Mouse (Mus musculus) stomach, postnatal 0 days (tissue): Measurements from ENCODE around the gene Als2cr12. TPM values are rescaled to one million over a fixed set of nuclear protein-coding genes. Genes with fewer than 3 reads are reported as not detected.

Experiments
- ATAC-seq: fragments of 200-750 bp; cut with Nextera tagmentation; 2 replicates; pipeline ENCODE4 v1.8.0; 2017; ENCODE audit not compliant: low FRiP score, low TSS enrichment
- DNase-seq: peaks from one replicate; pipeline ENCODE4 v3.0.0-alpha.2; 2016; ENCODE audit warnings: low spot score
- H3K27ac ChIP-seq: fragments of 300-500 bp; sonication (generic); replicated peaks from 2 replicates; pipeline ENCODE4 v1.5.1; 2014; ENCODE audit warnings: mild to moderate bottlenecking, control low read depth
- H3K27me3 ChIP-seq: fragments of 300-500 bp; sonication (generic); 2 replicates; pipeline ENCODE4 v1.6.1; 2014; ENCODE audit warnings: low read length; ENCODE audit not compliant: control insufficient read depth, insufficient read depth
- H3K36me3 ChIP-seq: fragments of 300-500 bp; sonication (generic); 2 replicates; pipeline ENCODE4 v1.6.1; 2014; ENCODE audit warnings: low read length, mixed read lengths; ENCODE audit not compliant: control insufficient read depth, insufficient read depth
- H3K4me1 ChIP-seq: fragments of 300-500 bp; sonication (generic); replicated peaks from 2 replicates; pipeline ENCODE4 v1.6.1; 2014; ENCODE audit warnings: antibody characterized with exemption; ENCODE audit not compliant: control insufficient read depth, insufficient read depth
- H3K4me2 ChIP-seq: fragments of 300-500 bp; sonication (generic); replicated peaks from 2 replicates; pipeline ENCODE4 v1.6.1; 2014; ENCODE audit warnings: low read depth, mild to moderate bottlenecking, control low read depth, moderate library complexity
- H3K4me3 ChIP-seq: fragments of 300-500 bp; sonication (generic); 2 replicates; pipeline ENCODE4 v1.5.1; 2014; ENCODE audit warnings: low read depth, low read length, control low read depth
- H3K9ac ChIP-seq: fragments of 300-500 bp; sonication (generic); 2 replicates; pipeline ENCODE4 v1.6.1; 2014; ENCODE audit warnings: mild to moderate bottlenecking, low read length, control low read depth, mixed read lengths
- H3K9me3 ChIP-seq: fragments of 300-500 bp; sonication (generic); 2 replicates; pipeline ENCODE4 v1.6.1; 2016; ENCODE audit warnings: low read length; ENCODE audit not compliant: control insufficient read depth
- CTCF ChIP-seq: IDR thresholded peaks from 2 replicates; pipeline ENCODE4 v1.5.1; 2016; ENCODE audit warnings: antibody characterized with exemption, low read depth, mild to moderate bottlenecking, moderate library complexity
- EP300 ChIP-seq: optimal IDR thresholded peaks from 2 replicates; pipeline ENCODE3; 2016; ENCODE audit warnings: antibody characterized with exemption
- WGBS: fragments of 180-500 bp; shearing (Covaris S2); extraction: QIAGEN DNeasy Blood & Tissue Kit; methylation state at CpG from one replicate; pipeline ENCODE4 v1.1.7; 2014; 5-methylcytosine and 5-hydroxymethylcytosine counted together
- polyA plus RNA-seq: library from polyadenylated mRNA; unstranded; fragments of >200 nt; fragmentation: Nextera tagmentation; extraction: Ambion mirVana; gene quantifications from 2 replicates; pipeline ENCODE4 v1.2.1, GENCODE M21; 2015

The Als2cr12 gene
- polyA plus RNA-seq, 1 experiment from 2014 or later, result 0.56 TPM

DNA sequence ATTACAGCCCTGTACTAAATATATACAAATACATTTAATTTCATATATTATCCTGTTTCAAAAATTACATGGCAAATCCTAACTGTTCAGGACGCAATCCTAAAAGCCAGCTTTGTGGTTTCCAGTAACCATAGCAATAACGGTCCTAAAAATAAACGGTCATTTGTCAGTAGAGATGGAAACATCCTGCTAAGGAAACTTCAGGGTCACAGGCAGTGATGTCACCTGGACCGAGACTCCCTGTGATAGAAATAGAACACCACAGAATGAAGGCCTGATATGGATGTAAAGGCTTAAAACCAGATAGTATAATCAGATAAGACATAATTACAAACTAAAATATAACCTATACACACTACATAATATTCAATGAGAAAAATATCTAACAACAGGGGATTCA, 92.1 kb downstream of the Als2cr12 start:
- TF ChIP-seq CTCF (no peak), EP300 (no peak)
- H3K4me2 ChIP-seq, result no peak overlapping the region
- no peak overlapping the region for H3K9ac ChIP-seq
- H3K9me3 ChIP-seq, result no peaks in the 10 kb centered on the region
- H3K27me3 ChIP-seq, result no peaks in the 10 kb centered on the region
- H3K4me3 ChIP-seq, result no peak overlapping the region
- WGBS, result 43% methylated on average over 4 of the region's 4 CpGs
- ATAC-seq (no peak), DNase-seq (no peak)
- H3K4me1 ChIP-seq, result no peaks in the 10 kb centered on the region
- no peak overlapping the region for H3K27ac ChIP-seq
- no peaks in the 10 kb centered on the region for H3K36me3 ChIP-seq

DNA sequence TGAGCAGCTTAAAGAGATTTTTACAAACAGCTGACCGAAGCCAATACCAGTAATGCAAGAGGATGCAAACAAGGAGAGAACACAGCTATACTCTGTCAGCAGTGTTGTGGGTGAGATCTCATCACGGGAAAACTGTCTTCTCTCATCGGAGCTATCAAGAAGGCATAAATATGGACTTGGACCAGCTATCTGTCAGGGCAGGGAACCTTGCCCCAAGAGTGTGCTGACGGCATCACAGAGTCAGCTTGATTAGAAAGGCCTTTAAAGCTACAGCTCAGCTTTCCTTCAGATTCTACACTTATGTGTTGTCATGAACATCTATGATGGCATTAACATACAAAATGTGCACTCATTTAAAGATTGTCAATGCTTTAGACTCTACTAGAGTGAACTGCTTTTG, 93.1 kb downstream of the Als2cr12 start:
- TF ChIP-seq CTCF (no peak), EP300 (no peak)
- no peaks in the 10 kb centered on the region for H3K4me1 ChIP-seq

More for the DNA sequence above, 93.1 kb downstream of the Als2cr12 start:
- no peak overlapping the region for H3K4me3 ChIP-seq
- no peaks in the 10 kb centered on the region for H3K36me3 ChIP-seq
- ATAC-seq, result no peak
- H3K9ac ChIP-seq, result no peak overlapping the region
- DNase-seq, result no peak
- no peak overlapping the region for H3K27ac ChIP-seq
- H3K27me3 ChIP-seq, result no peaks in the 10 kb centered on the region
- H3K4me2 ChIP-seq, result no peak overlapping the region
- no peaks in the 10 kb centered on the region for H3K9me3 ChIP-seq
- WGBS, result 76% methylated on average over 4 of the region's 4 CpGs

Other genes starting within 250 kb of the Als2cr12 start
- 10.6 and 11.6 TPM in 2 replicates for gene Orc2, start 190.9 kb downstream of the Als2cr12 start, polyA plus RNA-seq
- 4.4 and 5.4 TPM in 2 replicates for gene Fam126b, start 109.7 kb downstream of the Als2cr12 start, polyA plus RNA-seq
- gene Ndufb3, start 109.6 kb downstream of the Als2cr12 start, polyA plus RNA-seq, result 199 and 217 TPM in 2 replicates
- 43.6 and 45.3 TPM in 2 replicates for gene Cflar, start 15.5 kb upstream of the Als2cr12 start, polyA plus RNA-seq
- gene Casp8, start 99.4 kb upstream of the Als2cr12 start, polyA plus RNA-seq, result 36.6 and 37.0 TPM in 2 replicates